Mouse (Mus musculus): ENCODE results near the gene Fbxw10.

Fbxw10 gene

DNA sequence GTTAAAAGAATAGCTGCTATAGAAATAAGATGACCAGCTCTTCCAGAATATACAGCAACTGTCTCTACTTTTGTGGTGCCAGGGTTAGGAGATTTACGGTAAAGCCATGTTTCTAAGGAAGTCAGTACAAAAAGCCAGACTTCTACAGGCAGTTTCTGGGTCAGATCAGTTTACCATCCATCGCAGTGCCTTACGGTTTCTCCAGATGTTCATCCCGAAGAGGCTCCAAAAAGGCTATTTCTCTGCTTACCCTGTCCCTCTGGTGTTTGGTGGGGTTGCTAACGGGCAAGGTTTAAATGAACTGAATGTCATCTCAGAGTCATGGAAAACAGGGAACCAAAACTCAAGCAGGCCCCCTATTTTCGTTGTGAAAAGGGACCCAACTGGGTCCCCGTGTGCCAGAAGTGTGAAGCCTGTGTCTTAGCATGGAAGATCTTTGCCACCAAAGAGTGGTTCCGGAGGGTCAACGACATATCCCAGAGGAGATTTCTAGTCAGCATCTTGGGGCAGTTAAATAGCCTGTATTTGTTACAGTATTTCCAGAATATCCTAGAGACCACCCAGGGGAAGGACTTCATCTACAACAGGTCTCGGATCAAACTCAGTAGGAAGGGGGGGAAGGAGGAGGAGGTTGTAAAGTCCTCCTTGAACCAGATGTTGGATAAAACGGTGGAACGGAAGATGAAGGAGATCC is at the start of gene Fbxw10:
Fbxw10 (plus strand) TSS at position 109 of the 694 bp plus-strand sequence.
- DNase-seq, result peak; percentile 47

GRCm38 (mm10) chr11:62804119-62804518 is 42.8 kb upstream of the Fbxw10 start:
- DNase-seq, result no peak

DNA sequence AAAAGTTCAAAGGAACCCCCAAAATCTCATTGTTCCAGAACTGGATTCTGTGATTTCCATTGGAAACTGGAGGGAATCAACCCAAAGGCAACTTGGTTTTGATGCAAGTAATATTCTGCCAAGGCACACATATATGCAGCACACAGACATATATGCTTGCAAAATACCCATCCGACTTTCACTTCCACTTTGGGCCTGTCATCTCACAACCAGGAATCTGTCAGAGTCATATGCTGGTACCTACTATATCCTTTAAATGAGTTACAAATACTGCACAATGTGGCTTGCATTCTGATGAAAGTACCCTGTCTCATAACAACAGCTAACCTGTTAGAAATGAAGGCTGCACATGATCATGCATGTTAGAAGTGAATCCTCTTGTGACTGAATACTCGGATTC is 38.9 kb upstream of the Fbxw10 start:
- no peak for DNase-seq

GRCm38 (mm10) chr11:62809201-62809600 is 37.7 kb upstream of the Fbxw10 start:
- peak; percentile 16 for DNase-seq

GRCm38 (mm10) chr11:62812268-62812667 is 34.6 kb upstream of the Fbxw10 start:
- no peak for DNase-seq

- DNase-seq, result no peak
These were observed 33.4 kb upstream of the Fbxw10 start for GRCm38 (mm10) chr11:62813497-62813896.

- DNase-seq, result no peak
These were observed 32.8 kb upstream of the Fbxw10 start for GRCm38 (mm10) chr11:62813970-62814624.

- DNase-seq, result no peak
These were observed 32.2 kb upstream of the Fbxw10 start for GRCm38 (mm10) chr11:62814625-62815024.

DNA sequence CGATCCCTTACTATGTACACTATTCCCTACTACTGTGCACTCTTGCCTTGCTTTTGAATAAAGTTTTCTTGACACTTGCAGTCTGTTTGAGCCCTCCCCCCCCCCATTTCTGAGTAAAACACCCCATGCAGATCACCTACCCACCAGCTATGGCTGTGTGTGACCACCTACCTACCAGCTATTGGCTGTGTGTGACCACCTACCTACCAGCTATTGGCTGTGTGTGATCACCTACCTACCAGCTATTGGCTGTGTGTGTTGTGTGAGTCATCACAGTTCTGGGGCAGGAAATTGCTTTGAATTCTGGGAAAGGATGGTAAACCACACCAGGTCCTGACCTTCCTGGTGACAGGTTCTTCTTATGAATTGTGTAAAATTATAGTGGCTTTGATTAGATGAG is 31.4 kb upstream of the Fbxw10 start:
- DNase-seq, result no peak

GRCm38 (mm10) chr11:62816591-62816990 is 30.3 kb upstream of the Fbxw10 start:
- DNase-seq, result no peak

- no peak for DNase-seq
These were observed 27.7 kb upstream of the Fbxw10 start for GRCm38 (mm10) chr11:62819059-62819686.

DNA sequence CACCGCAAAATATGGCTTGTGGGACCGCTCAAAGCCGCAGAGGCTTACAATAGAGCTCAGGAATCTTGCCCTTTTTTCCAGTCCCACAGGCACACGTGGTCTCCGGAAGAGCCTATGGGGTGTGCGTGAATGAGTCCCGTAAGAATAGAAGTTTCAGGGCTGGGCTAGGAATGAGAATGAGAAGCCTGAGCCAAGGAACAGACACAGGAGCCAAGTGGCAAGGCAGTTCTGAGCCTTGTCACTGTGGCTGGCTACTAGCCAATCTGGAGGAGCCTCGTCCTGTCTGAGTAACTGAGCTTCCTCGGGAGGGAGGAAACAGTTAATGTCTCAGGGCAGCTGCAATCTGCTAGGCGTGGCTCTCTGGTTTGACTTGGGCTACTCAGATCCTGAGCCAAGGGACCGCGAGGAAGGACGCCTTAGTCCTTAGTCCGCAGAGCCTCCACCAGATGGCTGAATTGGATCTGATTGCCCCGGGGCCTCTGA is 26.8 kb upstream of the Fbxw10 start, which contains the start of gene Trim16:
Trim16 (plus strand) TSS at position 173 of the 483 bp plus-strand sequence.
- DNase-seq, result peak; percentile 40

DNA sequence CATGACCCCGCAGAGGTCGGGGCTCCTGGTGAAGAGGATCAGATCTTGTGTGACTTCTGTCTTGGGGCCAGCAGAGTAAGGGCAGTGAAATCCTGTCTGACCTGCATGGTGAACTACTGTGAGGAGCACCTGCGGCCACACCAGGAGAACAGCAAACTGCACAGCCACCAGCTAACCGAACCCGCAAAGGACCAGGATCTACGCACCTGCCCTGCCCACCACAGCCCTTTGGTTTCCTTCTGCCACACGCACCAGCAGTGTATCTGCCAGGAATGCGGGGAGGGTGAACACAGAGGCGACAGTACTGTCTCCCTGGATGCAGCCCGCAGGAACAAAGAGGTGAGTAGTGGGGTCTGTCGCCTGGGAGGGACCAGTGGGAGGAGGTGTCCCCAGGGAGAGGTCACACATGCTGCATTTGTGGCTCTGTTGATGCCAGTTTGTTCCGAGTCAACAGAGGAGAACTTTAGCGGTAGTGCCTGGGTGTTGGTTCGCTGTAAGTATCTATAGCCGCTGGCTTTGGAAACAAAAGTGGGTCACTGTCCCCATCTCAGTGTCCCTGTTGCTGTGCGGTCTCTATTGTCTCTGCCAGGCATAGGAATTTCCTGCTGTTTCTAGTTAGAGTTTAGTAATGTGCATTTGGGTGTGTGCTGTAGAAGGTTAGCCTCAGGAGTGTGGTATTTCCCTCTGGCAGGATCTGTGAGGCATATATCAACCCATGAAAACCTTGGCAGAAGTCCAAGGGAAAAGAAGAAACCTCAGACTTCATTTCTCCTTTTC is 26.0 kb upstream of the Fbxw10 start:
- peak; percentile 11 for DNase-seq

DNA sequence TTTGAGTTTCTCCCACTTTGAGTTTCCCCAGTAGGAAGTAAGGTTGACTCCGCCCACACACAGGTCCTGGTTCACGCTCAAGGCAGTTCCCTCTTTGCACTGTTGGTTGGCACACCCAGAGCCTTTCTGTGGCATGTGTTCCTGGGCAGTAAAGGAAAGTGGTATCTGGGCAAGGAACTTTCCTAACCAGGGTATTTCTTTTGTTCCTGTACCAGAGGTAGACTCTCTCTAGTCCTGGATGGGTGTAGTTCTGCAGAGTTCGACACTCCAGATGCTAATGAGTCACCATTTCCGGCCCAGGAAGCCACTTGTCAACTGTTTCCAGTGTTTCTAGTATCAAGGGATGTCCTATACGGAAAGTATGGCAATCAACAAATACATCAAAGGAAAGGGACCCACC is 25.0 kb upstream of the Fbxw10 start:
- DNase-seq, result no peak

DNA sequence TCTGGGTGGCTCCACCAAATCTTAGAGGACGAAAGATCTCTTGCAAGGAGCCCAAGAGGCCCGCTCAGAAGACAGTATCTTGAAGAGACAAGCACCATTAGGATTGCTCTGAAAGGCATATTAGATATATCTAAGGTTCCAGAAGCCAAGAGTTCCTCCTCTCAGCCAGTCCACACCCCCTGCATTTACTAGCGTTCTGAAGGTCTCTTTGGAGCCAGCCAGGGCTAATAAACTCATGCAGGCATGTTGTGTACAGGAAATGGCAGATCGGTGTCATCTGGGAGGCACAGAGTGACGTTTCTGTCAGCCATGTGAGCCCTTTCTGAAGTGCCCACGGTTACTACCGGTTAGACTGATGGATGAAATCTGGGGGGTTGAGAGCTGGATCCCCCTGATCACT is 22.7 kb upstream of the Fbxw10 start:
- no peak for DNase-seq

- no peak for DNase-seq
These were observed 21.4 kb upstream of the Fbxw10 start for GRCm38 (mm10) chr11:62825222-62826105.

DNA sequence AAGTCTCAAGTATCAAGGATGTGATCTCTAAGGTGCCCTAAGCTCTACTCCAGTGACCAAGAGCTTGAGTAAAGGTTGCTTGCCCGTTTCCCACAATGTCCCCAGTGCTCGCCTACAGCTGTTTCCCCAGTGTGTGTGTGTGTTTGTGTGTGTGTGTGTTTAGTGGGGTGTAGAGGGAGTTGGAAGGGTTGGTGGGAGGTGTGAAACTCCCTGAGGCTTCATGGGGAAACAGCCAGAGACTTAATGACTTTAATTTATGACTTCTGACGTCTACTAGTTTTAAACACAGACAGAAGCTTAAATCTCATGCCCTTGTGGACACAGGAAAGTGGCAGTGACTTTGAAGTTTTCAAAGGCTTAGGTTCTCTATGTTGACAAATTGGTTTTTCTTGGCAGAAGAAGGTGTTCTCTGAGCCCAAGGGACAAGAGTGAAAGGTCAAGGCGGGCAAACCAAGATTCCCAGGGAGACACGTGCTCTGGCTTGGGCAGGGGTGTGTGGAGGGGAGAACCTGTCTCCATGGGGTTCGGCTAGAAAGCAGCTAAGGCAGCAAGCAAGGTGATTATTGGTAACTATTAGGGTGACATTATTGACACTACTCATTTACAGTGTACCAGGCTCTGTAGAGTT is 20.6 kb upstream of the Fbxw10 start:
- DNase-seq, result no peak

- no peak for DNase-seq
These were observed 19.7 kb upstream of the Fbxw10 start for GRCm38 (mm10) chr11:62827135-62827534.

GRCm38 (mm10) chr11:62827911-62828310 is 19.0 kb upstream of the Fbxw10 start:
- DNase-seq, result no peak

- DNase-seq, result no peak
These were observed 16.5 kb upstream of the Fbxw10 start for GRCm38 (mm10) chr11:62830387-62830786.

DNA sequence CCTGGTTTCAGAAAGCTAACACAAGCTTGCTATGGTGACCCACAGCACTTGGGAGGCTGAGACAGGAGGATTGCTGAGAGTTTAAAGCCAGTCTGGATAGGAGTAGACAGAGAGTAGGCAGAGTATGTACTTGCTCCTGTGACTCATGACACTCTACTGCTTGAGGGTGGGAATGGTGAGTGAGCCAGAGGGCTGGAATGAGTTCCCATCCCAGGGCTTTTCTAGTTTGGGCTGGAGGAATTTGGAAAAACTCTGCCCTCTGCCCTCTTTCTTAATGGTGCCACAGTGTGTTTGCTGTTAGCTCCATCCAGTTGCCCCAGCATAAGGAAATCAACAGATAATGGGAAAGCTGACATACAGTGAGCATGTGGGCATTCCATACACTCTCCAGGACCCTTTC is 15.0 kb upstream of the Fbxw10 start:
- DNase-seq, result no peak

- peak; percentile 16 for DNase-seq
These were observed 2.3 kb upstream of the Fbxw10 start for GRCm38 (mm10) chr11:62844562-62844961.
